Mouse (Mus musculus) midbrain, postnatal 0 days (tissue): Measurements from ENCODE around the gene Gpm6b. TPM values are rescaled to one million over a fixed set of nuclear protein-coding genes. Genes with fewer than 3 reads are reported as not detected.

ENCODE experiments used
- ATAC-seq: fragments of 200-750 bp; cut with Nextera tagmentation; 2 replicates; pipeline ENCODE4 v1.8.0; 2017; ENCODE audit warnings: moderate number of reproducible peaks, mild to moderate bottlenecking, moderate TSS enrichment, moderate library complexity; ENCODE audit not compliant: low FRiP score
- DNase-seq: peaks from one replicate; pipeline ENCODE4 v3.0.0-alpha.2; 2015; ENCODE audit warnings: low spot score
- H3K27ac ChIP-seq: fragments of 300-500 bp; sonication (generic); 2 replicates; pipeline ENCODE4 v1.5.1; 2014; ENCODE audit warnings: low read depth, mild to moderate bottlenecking, low read length, mixed read lengths
- H3K27me3 ChIP-seq: fragments of 300-500 bp; sonication (generic); 2 replicates; pipeline ENCODE4 v1.6.1; 2014; ENCODE audit warnings: low read length, control low read depth, mixed read lengths; ENCODE audit not compliant: insufficient read depth
- H3K36me3 ChIP-seq: fragments of 300-500 bp; sonication (generic); 2 replicates; pipeline ENCODE4 v1.6.1; 2014; ENCODE audit warnings: low read length, control low read depth, mixed read lengths; ENCODE audit not compliant: insufficient read depth
- H3K4me1 ChIP-seq: fragments of 300-500 bp; sonication (generic); 2 replicates; pipeline ENCODE4 v1.6.1; 2014; ENCODE audit warnings: mild to moderate bottlenecking, control low read depth, antibody characterized with exemption, low read length, mixed read lengths; ENCODE audit not compliant: insufficient read depth
- H3K4me2 ChIP-seq: fragments of 300-500 bp; sonication (generic); 2 replicates; pipeline ENCODE4 v1.6.1; 2014; ENCODE audit warnings: low read depth, mild to moderate bottlenecking, low read length, mixed read lengths; ENCODE audit not compliant: poor library complexity, severe bottlenecking
- H3K4me3 ChIP-seq: fragments of 300-500 bp; sonication (generic); 2 replicates; pipeline ENCODE4 v1.5.1; 2014; ENCODE audit warnings: low read depth, mild to moderate bottlenecking, low read length, moderate library complexity
- H3K9ac ChIP-seq: fragments of 300-500 bp; sonication (generic); replicated peaks from 2 replicates; pipeline ENCODE4 v1.6.1; 2014; ENCODE audit warnings: mild to moderate bottlenecking, low read length, moderate library complexity, mixed read lengths; ENCODE audit not compliant: poor library complexity, severe bottlenecking
- H3K9me3 ChIP-seq: fragments of 300-500 bp; sonication (generic); 2 replicates; pipeline ENCODE4 v1.6.1; 2016; ENCODE audit warnings: low read length, control low read depth
- CTCF ChIP-seq: IDR thresholded peaks from 2 replicates; pipeline ENCODE4 v1.5.1; 2016; ENCODE audit warnings: antibody characterized with exemption, mild to moderate bottlenecking
- WGBS: fragments of 180-500 bp; shearing (Covaris S2); extraction: QIAGEN DNeasy Blood & Tissue Kit; methylation state at CpG from one replicate; pipeline ENCODE4 v1.1.7; 2014; 5-methylcytosine and 5-hydroxymethylcytosine counted together
- polyA plus RNA-seq: library from polyadenylated mRNA; unstranded; fragments of >200 nt; fragmentation: Nextera tagmentation; extraction: Ambion mirVana; gene quantifications from 2 replicates; pipeline ENCODE4 v1.2.1, GENCODE M21; 2015
- total RNA-seq: library from RNA; depleted of rRNA; stranded (reverse); fragments of >200 nt; gene quantifications from 2 replicates; pipeline ENCODE4 v1.2.3, GENCODE M21; 2014

The Gpm6b gene
- total and polyA plus RNA-seq, 2 experiments from 2014 or later: 280 to 322 TPM

DNA sequence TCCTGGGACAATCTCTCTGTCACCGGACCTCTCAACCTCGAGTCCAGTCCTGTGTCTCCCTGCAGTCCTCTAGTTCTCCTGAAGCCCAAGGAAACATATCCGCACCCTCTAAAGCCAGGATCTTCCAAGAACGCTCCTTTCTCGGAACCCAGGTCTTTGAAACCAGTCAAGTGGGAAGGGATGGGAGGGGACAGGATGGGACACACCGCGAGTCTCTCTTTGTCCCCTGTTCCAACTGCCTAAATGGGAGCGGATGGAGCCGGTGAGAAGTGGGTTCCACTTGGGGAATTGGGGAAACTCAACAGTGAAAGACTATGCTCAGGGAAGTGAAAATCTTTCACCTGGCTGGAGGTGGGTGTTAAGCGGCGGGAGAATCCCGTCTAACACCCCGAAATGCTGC lies 809 bp downstream of the Gpm6b start:
- ATAC-seq: peak; percentile 22; the same call in 1 of the 2 replicates
- peak overlapping the region; percentile 54 for H3K9ac ChIP-seq
- H3K9me3 ChIP-seq: no peaks in the 10 kb centered on the region
- no peak for DNase-seq
- 26% methylated on average over 13 of the region's 13 CpGs for WGBS
- H3K4me2 ChIP-seq: peak overlapping the region; percentile 63
- no peaks in the 10 kb centered on the region for H3K27me3 ChIP-seq
- peak overlapping the region; percentile 57 for H3K4me3 ChIP-seq
- TF ChIP-seq CTCF: no peak
- H3K36me3 ChIP-seq: no peaks in the 10 kb centered on the region
- H3K4me1 ChIP-seq: no peaks in the 10 kb centered on the region
- peak overlapping the region; percentile 47; the same call in 1 of the 2 replicates for H3K27ac ChIP-seq

DNA sequence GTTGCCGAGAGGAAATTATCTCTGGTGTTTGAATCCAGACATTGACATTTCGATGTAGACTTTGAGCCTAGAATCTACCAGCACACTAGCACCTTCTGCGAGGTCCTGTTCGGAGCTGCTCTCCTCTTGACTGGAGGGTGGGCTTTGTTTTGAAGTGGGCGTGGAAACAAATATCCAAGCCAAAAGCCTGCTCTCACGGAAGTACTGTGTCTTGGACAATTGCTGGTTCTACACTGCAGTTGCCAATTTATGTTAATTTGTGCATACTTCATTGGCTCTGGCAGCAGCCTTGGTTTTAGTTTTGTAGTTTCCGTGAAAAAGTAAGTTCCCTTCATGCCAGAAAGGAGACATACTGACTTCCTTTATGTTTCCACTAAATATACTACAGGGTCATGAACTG lies 2.0 kb downstream of the Gpm6b start:
- Histone ChIP-seq H3K4me3 (no peak overlapping the region), H3K36me3 (no peaks in the 10 kb centered on the region), H3K27me3 (no peaks in the 10 kb centered on the region; the same call in 1 of the 2 replicates), H3K9me3 (no peaks in the 10 kb centered on the region), H3K4me2 (no peak overlapping the region), H3K9ac (no peak overlapping the region), H3K4me1 (no peaks in the 10 kb centered on the region), H3K27ac (no peak overlapping the region)
- TF ChIP-seq CTCF: no peak
- ATAC-seq: no peak
- WGBS: 62% methylated on average over 7 of the region's 7 CpGs
- DNase-seq: peak; percentile 48

DNA sequence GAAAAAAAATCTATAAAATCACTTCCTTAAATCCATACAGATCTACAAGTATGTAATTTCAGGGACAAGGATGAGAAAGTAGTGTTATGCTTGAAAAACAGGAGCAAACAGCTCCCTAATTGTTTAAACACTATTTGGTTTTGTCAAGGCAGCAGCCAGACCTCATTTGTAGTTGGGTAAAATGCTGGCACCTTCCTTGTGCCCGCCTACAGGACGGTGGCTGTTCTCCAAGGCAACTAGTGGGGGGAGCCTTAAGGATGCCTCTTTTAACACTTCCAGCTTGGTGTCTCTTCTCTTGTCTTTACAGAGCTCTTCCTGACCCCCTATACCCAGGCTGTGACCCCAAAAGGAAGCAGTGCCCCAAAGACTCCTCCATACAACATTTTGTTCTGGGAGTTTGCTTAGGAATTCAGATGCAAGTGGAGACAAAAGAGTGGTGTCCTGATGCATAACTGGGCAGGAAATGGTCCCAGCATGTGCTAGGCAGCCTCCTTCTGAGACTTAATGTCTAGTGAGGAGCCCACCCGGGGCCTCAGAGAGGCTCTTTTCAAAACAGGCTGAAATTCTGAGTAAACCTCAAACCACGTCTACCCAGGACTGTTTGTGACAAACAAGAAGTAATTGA lies 4.7 kb downstream of the Gpm6b start:
- Histone ChIP-seq H3K9me3 (no peaks in the 10 kb centered on the region), H3K9ac (no peak overlapping the region), H3K4me2 (no peak overlapping the region), H3K27ac (no peak overlapping the region), H3K4me1 (no peaks in the 10 kb centered on the region), H3K36me3 (no peaks in the 10 kb centered on the region), H3K4me3 (no peak overlapping the region), H3K27me3 (no peaks in the 10 kb centered on the region; the same call in 1 of the 2 replicates)
- no peak for TF ChIP-seq CTCF
- no peak for ATAC-seq
- 69% methylated on average over 4 of the region's 4 CpGs for WGBS
- DNase-seq: peak; percentile 19

DNA sequence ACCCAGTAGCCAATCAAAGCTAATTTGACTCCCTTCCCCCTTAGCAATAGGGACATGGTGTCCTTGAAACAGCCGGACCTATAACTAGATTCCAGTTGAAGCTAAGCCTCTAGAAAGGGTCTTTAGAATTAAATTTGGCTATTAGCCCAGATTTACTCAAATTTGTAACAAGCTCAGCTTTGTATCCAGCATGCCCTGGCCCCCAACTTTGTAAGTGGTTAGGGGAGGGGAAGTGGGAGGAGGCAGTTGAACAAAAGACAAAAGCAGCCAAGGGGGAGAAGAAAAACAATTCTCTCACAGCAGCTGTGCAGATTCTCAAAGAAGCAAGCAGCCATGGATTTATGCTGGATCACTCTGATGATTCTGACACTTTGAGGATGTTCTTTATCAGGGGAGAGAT lies 32.8 kb downstream of the Gpm6b start:
- Histone ChIP-seq H3K9me3 (no peaks in the 10 kb centered on the region), H3K4me3 (no peak overlapping the region), H3K9ac (no peak overlapping the region), H3K27ac (peak overlapping the region; percentile 57), H3K36me3 (no peaks in the 10 kb centered on the region), H3K4me2 (no peak overlapping the region), H3K27me3 (no peaks in the 10 kb centered on the region), H3K4me1 (no peaks in the 10 kb centered on the region)
- 24% methylated on average over 1 of the region's 1 CpGs for WGBS
- ATAC-seq: peak; percentile 56
- DNase-seq: peak; percentile 77
- TF ChIP-seq CTCF: no peak

DNA sequence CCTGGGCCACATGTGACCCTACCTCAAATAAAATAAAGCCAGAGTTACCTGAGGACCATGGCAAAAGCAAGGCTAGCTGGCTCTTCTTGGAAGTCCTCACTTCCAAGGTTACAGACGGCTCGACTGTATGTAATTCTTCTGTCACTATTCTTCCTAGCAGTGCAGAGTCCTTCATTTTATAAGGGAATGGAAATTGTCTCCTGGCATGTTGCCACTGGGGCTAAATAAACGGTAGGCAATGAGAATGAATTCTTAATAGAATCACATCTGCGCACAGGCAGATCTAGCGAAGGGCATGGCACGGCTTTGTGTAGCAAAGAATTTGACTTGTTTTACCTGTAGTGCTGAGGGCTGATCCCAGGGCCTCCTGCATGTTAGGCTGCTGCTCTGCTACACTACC lies 33.9 kb downstream of the Gpm6b start:
- no peak overlapping the region for H3K4me2 ChIP-seq
- H3K27me3 ChIP-seq: no peaks in the 10 kb centered on the region
- H3K4me3 ChIP-seq: no peak overlapping the region
- H3K27ac ChIP-seq: no peak overlapping the region
- 59% methylated on average over 6 of the region's 6 CpGs for WGBS
- H3K4me1 ChIP-seq: no peaks in the 10 kb centered on the region
- H3K9me3 ChIP-seq: no peaks in the 10 kb centered on the region
- ATAC-seq: no peak
- no peak for DNase-seq
- no peak for TF ChIP-seq CTCF
- no peak overlapping the region for H3K9ac ChIP-seq
- no peaks in the 10 kb centered on the region for H3K36me3 ChIP-seq

DNA sequence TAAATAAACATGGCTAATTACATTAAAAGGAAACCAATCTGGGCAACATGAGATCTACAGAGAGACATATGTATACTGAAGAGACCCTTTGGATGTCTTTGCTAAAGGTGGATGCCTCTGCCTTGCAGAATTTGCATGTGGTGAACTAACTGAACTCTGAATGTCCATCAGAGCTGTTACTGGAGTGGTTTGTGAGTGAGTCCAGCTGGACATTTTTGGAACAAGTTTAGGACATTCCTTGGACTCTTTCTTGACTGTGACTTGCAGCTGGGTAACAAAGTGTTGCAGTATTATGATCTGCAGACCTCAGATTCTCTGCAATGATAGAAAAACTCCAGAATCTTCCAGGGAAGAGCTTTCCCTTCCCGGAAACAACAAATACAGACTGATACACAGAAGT lies 41.1 kb downstream of the Gpm6b start:
- 78% methylated on average over 1 of the region's 1 CpGs for WGBS
- H3K4me3 ChIP-seq: no peak overlapping the region
- no peak overlapping the region for H3K4me2 ChIP-seq
- no peak for ATAC-seq
- no peaks in the 10 kb centered on the region for H3K36me3 ChIP-seq
- H3K9ac ChIP-seq: no peak overlapping the region
- no peaks in the 10 kb centered on the region for H3K4me1 ChIP-seq
- H3K27ac ChIP-seq: no peak overlapping the region
- no peak for DNase-seq
- no peaks in the 10 kb centered on the region for H3K27me3 ChIP-seq
- no peaks in the 10 kb centered on the region for H3K9me3 ChIP-seq
- no peak for TF ChIP-seq CTCF
